Comparison of ENCODE assay signal across 17 mouse cellular contexts in genomic region chr15:60779531-60779973, GRCm38 (mm10).
A peak's percentile ranks its signal among the peaks of the same experiment; 100 is the strongest.
DNase-seq lines count a peak whose midpoint lies in the region; ATAC-seq lines count a peak whose summit lies in the region.
"Had no signal": no experiment of that assay in that cellular context is flagged by ENCODE, and none has a peak within 500 bp of the region (broad histone marks: within the 10 kb centered on the region; RNA-seq: fewer than 3 reads in every experiment).

No protein-coding gene starts in this region.

- DNase-seq in heart, adult 11 months = peak; percentile 89
- no peak for DNase-seq in heart, postnatal 4 days
- peak; percentile 41 for DNase-seq in NIH3T3 (ENCODE audit: low read depth)
- peak; percentile 4 to 8 for DNase-seq in heart, postnatal 10 days
- no peak for DNase-seq in gastrocnemius, adult 8-10 months (ENCODE audit: low spot score in 2 of 2)
- no peak for DNase-seq in urinary bladder, postnatal 10 days (ENCODE audit: low spot score)
- DNase-seq in hindbrain, embryonic 14.5 days (ENCODE audit: low spot score) = no peak
- DNase-seq: cerebellum, adult 18-20 months; kidney, adult 18-20 months; right cerebral cortex, postnatal 4 days; thymus, postnatal 25 days had no signal

- intact Hi-C loops in heart, postnatal 10 days (cut with DNase I) = no loop called here

- H3K36me3 ChIP-seq in hindbrain, embryonic 14.5 days (replicated peaks; ENCODE audit: control insufficient read depth, insufficient read depth) = no peaks in the 10 kb centered on the region
- H3K36me3 ChIP-seq: embryonic facial prominence, embryonic 10.5 days; forebrain, embryonic 12.5 days; stomach, embryonic 15.5 days had no signal

- no peak overlapping the region for H3K27ac ChIP-seq in hindbrain, embryonic 14.5 days
- H3K27ac ChIP-seq: embryonic facial prominence, embryonic 10.5 days; forebrain, embryonic 12.5 days; liver, embryonic 14.5 days; stomach, embryonic 15.5 days had no signal

- H3K9me3 ChIP-seq in hindbrain, embryonic 14.5 days (ENCODE audit: control insufficient read depth, low read length) = no peaks in the 10 kb centered on the region
- H3K9me3 ChIP-seq: embryonic facial prominence, embryonic 10.5 days; forebrain, embryonic 12.5 days; stomach, embryonic 15.5 days had no signal

- H3K4me3 ChIP-seq in hindbrain, embryonic 14.5 days (replicated peaks; ENCODE audit: low read length) = no peak overlapping the region
- H3K4me3 ChIP-seq: embryonic facial prominence, embryonic 10.5 days; forebrain, embryonic 12.5 days; stomach, embryonic 15.5 days had no signal

- H3K4me2 ChIP-seq in hindbrain, embryonic 14.5 days (replicated peaks) = no peak overlapping the region
- H3K4me2 ChIP-seq: forebrain, embryonic 12.5 days; midbrain, embryonic 11.5 days; stomach, embryonic 15.5 days had no signal

- H3K27me3 ChIP-seq in hindbrain, embryonic 14.5 days (ENCODE audit: control insufficient read depth, insufficient read depth, low read length) = no peaks in the 10 kb centered on the region
- H3K27me3 ChIP-seq: forebrain, embryonic 12.5 days; stomach, embryonic 15.5 days had no signal

- no peak overlapping the region for H3K9ac ChIP-seq in hindbrain, embryonic 14.5 days
- H3K9ac ChIP-seq: forebrain, embryonic 12.5 days; liver, embryonic 14.5 days; stomach, embryonic 15.5 days had no signal

- no peaks in the 10 kb centered on the region for H3K4me1 ChIP-seq in hindbrain, embryonic 14.5 days (replicated peaks; ENCODE audit: control insufficient read depth, insufficient read depth, low read length)
- H3K4me1 ChIP-seq: forebrain, embryonic 12.5 days; stomach, embryonic 15.5 days had no signal

- WGBS in hindbrain, embryonic 14.5 days = 92% methylated on average over 1 of the region's 1 CpGs

- peak; percentile 77 for ATAC-seq in megakaryocyte progenitor cell, adult 5-6 weeks (replicated peaks; ENCODE audit: poor library complexity)
- no peak for ATAC-seq in hindbrain, embryonic 14.5 days (ENCODE audit: low FRiP score)

Comparison
In these comparisons a context has a peak if more than half of its experiments do, and no peak if none do; other contexts are left out.
1. DNase-seq: peak in heart, adult 11 months (single experiment), NIH3T3 (single experiment) and heart, postnatal 10 days (2 of 2); none in heart, postnatal 4 days (single experiment), gastrocnemius, adult 8-10 months (0 of 2), urinary bladder, postnatal 10 days (single experiment) and hindbrain, embryonic 14.5 days (single experiment).